Mouse (Mus musculus) kidney, postnatal 25 days (tissue): Measurements from ENCODE around the gene C1qtnf5.

ENCODE experiments used
- DNase-seq, 2 experiments: peaks; one replicate each; pipeline ENCODE4 v3.0.0; 2021; ENCODE audit warnings: mixed read lengths in 2 of 2

C1qtnf5 gene

GRCm38 (mm10) chr9:44107110-44107509, at the start of gene C1qtnf5:
C1qtnf5 (plus strand) TSS chr9:44107245.
- peak; percentile 89 to 91 for DNase-seq

DNA sequence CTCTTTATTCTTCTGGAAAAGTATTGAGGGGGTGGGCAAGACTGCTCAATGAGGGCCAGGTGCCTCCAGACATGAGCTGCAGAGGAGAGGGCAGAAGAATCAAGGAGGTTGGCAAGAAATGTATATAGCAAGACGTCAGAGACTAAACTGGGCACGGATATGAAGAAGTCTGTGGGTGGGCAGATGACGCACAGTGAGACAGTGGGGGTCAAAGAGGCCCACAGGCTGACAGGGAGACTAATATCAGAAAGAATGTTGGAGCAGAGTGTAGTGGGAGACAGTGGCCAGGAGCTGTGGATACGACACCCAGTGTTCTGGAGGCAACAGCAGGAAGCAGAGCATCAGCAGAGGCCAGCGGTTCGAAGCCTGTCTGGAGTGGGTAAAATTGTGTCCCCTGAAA, 48.4 kb upstream of the C1qtnf5 start:
- DNase-seq, result no peak

DNA sequence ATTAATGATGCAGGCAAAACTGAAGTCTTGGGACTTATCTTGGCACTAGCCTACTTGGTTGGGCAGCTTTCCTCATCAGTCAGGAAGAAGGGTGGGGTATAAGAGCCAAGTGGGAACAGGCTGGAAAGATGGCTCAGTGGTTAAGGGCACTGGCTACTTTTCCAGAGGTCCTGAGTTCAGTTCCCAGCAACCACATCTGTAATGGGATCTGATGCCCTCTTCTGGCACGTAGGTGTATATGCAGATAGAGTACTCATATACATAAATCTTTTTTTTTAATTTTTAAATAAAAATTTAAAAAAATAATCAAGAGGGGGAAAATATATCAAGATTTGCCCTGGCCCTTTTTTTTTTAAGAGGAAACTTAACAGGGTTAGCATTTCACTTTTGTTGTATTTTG, 41.9 kb upstream of the C1qtnf5 start:
- no peak for DNase-seq

DNA sequence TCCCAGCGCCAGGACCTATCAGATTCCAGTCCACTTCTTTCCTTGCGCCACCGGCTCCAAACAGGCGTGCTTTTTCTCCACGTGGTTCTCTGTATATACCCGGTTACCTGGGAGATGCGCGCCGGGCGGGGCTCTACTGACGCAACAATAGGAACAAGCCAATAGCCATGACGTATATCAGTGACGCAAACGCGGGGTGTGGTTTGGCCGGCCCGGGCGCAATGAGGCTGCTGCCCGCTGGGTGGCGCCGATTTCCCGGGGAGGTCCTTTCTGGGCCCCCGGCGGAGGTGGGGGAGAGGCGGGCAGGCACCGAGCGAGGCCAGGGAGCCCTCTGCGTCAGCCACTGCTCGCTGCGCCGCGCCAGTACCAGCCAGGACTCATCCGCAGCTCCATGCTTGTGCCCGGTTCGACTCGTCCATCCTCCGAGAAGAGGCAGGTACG, 40.2 kb upstream of the C1qtnf5 start, which contains the start of gene Usp2:
Usp2 (plus strand) TSS at position 237 of the 441 bp plus-strand sequence.
- peak; percentile 99 to 100 for DNase-seq

DNA sequence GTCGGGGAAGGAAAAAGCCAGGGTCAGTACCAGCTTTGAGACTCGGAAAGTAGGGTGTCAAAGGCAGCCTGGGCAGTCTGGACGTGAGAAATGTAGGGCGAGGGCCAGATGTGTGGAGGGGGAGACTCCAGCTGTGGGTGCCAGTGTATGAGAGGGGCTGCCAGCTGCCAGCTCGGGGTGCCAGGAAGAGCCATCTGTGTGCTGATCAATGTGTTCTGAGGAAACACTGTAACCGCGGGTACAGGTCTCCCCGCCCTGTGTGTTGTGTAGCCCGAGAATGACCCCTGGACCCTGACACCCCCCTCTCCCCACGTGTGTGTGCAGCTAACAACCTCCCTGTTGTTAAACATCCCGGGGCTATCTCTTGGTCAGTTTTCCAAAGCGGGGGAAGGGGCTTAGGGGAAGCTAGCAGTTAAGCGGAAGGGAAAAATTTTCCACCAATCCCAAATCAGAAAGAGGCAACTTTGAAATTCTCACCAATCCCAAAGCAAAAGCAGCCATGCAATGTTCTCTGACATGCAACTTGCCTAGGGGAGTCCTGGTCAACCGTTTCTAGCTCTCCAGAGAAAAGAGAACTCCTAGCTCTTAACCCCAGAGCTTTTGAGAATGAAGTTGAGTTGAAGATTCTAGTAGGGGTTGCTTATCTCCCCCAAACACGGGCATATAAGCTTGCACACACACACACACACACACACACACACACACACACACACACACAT, 39.6 kb upstream of the C1qtnf5 start:
- no peak for DNase-seq

- no peak for DNase-seq
Observed at GRCm38 (mm10) chr9:44067960-44068330, 39.1 kb upstream of the C1qtnf5 start.

- no peak for DNase-seq
Observed at GRCm38 (mm10) chr9:44069252-44069651, 37.8 kb upstream of the C1qtnf5 start.

GRCm38 (mm10) chr9:44070113-44070843, 36.8 kb upstream of the C1qtnf5 start:
- no peak for DNase-seq

- DNase-seq, result no peak
Observed at GRCm38 (mm10) chr9:44070844-44071231, 36.2 kb upstream of the C1qtnf5 start.

DNA sequence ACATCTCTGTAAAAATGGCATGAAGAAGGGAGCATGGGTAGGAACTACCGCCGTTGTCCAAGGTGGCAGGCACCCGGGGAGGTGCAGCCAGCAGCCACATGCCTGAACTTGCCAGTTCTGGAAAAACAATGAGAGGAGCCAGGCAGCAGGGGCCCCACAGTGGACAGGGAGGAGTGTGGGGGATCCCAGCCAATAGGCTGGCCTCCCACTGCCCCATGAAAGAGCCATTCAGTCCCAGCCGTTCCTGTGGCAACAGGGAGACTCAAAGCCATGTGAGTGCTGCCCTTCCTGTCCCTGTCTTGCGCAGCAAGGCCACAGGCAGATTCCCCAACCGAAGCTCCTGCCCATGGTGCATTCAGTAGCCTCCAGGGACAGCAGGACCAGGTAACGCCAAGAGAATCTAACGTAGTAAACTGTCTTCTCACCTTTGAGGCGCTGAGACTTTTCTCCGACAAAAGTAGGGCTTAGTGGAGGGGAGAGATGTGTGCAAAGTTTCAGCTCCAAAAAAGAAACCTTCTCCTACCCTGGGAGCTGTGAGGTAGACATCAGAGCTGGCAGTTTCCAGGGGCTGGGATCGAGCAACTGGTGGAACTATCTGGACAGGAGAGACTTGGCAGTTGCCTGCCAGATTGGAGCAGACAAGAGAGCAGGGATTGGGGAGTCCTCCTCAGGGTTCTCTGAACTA, 35.0 kb upstream of the C1qtnf5 start:
- peak in 1 of 2 experiments; percentile 41 for DNase-seq

DNA sequence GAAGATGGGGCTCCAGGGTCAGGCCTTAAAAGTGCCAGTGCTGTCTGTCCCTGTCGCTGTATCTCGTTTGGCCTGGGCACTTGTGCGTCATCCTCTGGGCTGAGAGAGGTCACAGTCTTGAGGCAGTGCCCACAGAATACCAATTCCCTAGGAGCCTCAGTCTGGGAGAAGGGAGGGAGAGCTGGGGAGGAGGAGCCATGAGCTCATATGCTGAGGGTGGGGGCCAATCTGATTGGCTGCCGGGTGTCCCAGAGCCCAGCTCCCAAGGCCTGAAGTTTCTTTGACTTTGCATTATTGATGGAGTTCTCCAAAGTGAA, 34.5 kb upstream of the C1qtnf5 start:
- DNase-seq, result peak in 1 of 2 experiments; percentile 55

GRCm38 (mm10) chr9:44073115-44073514, 33.9 kb upstream of the C1qtnf5 start:
- DNase-seq, result no peak

GRCm38 (mm10) chr9:44074395-44075275, 32.4 kb upstream of the C1qtnf5 start:
- DNase-seq, result peak; percentile 76 to 81

DNA sequence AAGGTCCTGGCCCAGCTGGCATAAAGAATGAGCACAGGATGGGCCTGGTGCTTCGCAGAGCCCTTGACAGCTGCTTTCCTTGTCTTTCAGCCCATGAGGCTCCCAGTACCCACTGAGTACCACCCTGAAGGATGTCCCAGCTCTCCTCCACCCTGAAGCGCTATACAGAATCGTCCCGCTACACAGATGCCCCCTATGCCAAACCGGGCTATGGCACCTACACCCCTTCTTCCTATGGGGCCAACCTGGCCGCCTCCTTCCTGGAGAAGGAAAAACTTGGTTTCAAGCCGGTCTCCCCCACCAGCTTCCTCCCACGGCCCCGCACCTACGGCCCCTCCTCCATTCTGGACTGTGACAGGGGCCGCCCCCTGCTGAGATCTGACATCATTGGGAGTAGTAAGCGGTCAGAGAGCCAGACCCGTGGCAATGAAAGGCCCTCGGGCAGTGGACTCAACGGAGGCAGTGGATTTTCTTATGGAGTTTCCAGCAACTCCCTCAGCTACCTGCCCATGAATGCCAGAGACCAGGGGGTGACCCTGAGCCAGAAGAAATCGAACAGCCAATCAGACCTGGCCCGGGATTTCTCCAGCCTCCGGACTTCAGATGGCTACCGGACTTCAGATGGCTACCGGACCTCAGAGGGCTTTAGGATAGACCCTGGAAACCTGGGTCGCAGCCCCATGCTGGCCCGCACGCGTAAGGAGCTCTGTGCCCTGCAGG, 31.6 kb upstream of the C1qtnf5 start:
- peak; percentile 31 to 82 for DNase-seq

GRCm38 (mm10) chr9:44075996-44076763, 30.9 kb upstream of the C1qtnf5 start:
- DNase-seq, result peak; percentile 42 to 80

- DNase-seq, result peak; percentile 88 to 92
Observed at GRCm38 (mm10) chr9:44076764-44077120, 30.3 kb upstream of the C1qtnf5 start.

DNA sequence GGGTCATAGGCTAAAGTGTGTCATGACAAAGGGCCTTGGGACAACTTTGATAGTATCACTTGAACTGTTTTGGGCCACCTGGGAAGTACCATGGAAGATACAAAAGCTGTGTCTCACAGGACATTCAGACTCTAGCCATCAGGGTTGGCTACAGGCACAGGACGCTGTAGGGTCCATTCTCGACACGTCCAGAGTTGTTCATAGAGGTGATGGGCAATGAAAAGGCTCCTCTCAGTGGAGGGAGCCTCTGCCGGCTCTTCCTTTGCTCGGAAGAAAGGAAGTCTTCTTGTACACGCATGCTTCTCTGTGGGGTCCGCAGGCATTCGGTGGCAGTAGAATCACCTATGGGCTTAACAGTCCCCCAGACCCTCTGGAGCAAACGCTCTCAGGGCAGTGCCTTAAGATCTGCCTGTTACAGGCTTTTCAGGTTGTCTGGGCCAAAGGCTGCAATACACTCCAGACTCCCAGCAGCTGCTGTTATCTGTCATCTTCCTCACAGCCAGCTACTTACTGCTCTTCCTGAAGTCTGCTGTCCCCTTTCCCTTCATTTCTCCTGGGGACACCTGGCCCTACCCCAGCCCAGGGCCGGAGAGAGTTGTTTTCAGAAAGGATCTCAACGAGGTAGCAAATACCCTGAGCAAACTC, 29.7 kb upstream of the C1qtnf5 start:
- no peak for DNase-seq

GRCm38 (mm10) chr9:44078136-44078797, 28.8 kb upstream of the C1qtnf5 start:
- peak; percentile 39 to 87 for DNase-seq

- peak; percentile 91 to 97 for DNase-seq
Observed at GRCm38 (mm10) chr9:44078955-44079756, 27.9 kb upstream of the C1qtnf5 start.
